Mouse (Mus musculus): ENCODE data around the gene Tctn1. TPM values are rescaled to one million over a fixed set of nuclear protein-coding genes. Genes with fewer than 3 reads are reported as not detected.

Tctn1 gene
- total RNA-seq, 2 experiments from 2014 or later: 15.2 TPM

DNA sequence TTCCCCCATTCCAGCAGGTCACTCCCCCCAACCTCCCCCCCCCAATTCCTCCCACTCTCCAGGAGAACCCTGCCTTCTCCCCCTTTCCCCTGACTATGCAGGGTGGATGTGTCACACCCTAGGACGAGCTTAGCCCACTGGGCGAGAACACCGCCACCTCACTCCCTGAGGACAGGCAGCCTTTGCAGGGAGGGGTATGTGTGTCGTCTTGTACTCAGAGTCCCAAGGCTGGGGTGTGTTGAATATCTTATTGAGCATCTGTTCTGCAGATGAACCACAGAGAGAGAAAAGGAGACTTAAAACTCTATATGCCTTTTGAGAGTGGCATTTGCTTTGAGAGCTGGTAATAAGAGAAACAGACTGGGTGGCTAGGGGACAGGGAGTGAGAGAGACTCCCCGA, 27.1 kb downstream of the Tctn1 start:
- DNase-seq (ENCODE audit: low spot score in 2 of 2): peak in 1 of 2 experiments; percentile 57
- Histone ChIP-seq H3K4me3 (no peak overlapping the region), H3K27ac (peak overlapping the region; percentile 73)
- no peak for TF ChIP-seq CTCF (conservative IDR thresholded peaks at IDR 0.05)

DNA sequence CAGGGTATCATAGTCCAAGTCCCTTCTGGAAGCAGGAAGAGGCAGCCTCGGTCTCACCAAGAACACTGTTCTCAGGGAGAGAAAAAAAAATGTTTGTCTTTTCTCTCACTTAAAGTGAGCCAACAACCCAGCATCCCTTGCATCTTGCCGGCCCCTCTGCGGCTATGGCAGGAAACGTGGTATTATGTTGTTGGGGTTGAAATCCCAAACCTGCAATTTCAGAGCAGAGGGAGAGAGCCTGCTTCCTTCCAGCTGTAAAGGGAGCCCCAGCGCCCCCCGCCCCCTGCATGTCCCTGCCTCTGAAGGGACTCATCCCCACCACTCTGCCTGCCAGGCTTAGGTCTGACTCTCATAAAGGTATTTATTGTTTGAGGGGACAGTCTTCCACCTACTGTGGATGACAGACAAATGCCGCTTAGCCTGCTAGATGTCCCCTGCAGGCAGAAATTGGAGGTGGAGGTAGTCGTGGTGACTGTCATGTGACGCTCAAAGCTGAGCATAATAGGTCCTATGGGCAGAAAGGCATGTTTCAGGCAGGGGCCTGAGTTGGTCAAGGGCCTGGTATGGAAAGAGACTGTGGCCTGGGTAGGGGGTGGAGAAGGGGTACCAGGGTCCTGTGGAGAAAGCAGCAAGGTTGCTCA, 28.9 kb downstream of the Tctn1 start:
- no peak overlapping the region for H3K4me3 ChIP-seq
- TF ChIP-seq CTCF (conservative IDR thresholded peaks at IDR 0.05): peak; percentile 41
- no peak for DNase-seq (ENCODE audit: low spot score in 2 of 2)

DNA sequence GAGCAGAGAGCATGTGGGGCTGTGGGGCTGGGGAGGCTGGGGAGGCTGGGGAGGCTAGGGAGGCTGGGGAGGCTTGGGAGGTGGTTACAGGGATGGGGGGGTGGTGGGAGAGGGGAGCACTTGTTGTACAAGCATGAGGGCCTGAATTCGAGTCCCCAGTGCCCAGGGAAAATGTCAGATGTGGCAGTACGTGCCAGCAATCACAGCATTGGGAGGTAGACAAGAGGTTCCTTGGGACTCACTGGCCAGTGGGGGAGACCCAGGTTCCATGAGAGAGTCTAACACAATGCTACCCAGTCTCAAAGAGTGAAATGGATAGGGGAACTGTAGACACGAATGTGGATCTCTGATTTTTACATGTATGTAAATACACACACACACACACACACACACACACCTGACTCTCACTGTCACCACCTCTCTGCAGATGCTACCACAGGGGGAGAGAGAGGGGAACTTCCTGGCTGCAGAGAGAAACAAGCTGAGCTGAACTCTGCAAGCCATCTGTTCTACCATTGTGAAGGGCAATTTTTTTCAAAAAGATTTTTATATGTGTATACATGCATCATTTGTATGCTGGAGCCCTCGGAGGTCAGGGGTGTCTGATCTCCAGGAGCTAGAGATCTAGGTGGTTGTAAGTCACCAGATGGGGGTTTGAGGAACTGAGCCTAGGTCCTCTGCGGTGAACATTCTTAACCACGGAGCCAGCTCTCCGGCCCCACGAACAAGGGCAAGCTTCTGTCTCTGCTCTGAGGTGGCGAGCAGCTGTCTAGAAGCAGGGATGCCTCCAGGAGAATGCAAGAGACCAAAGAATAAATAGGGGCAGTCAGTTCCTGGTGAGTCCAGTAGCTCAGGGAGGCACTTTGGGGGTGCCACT, 29.7 kb downstream of the Tctn1 start:
- no peak overlapping the region for H3K4me3 ChIP-seq
- DNase-seq (ENCODE audit: low spot score in 2 of 2): no peak
- peak overlapping the region; percentile 80 for H3K27ac ChIP-seq
- TF ChIP-seq CTCF (conservative IDR thresholded peaks at IDR 0.05): no peak

More for the DNA sequence above, 28.9 kb downstream of the Tctn1 start:
- H3K27ac ChIP-seq: peak overlapping the region; percentile 80

DNA sequence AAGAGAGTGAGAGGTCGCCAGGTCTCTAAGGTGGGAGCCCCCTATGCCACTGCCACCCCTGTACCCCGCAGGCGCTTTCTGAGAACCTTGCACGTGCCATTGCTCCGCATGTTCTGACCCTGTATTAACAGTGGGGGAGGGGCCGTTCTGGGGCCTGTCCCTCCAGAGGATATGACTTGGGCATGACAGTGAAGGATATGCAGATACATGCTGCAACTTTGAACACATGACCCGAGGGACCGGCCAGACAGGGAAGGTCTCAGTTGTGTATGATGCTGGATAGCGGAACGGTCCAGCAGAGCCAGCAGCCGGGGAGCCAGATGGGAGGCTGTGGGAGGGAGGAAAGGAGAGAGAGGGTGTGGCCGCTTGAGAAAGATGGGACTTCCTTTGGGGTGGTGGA, 30.6 kb downstream of the Tctn1 start:
- no peak overlapping the region for H3K27ac ChIP-seq
- DNase-seq (ENCODE audit: low spot score in 2 of 2): no peak
- TF ChIP-seq CTCF (conservative IDR thresholded peaks at IDR 0.05): no peak
- no peak overlapping the region for H3K4me3 ChIP-seq

DNA sequence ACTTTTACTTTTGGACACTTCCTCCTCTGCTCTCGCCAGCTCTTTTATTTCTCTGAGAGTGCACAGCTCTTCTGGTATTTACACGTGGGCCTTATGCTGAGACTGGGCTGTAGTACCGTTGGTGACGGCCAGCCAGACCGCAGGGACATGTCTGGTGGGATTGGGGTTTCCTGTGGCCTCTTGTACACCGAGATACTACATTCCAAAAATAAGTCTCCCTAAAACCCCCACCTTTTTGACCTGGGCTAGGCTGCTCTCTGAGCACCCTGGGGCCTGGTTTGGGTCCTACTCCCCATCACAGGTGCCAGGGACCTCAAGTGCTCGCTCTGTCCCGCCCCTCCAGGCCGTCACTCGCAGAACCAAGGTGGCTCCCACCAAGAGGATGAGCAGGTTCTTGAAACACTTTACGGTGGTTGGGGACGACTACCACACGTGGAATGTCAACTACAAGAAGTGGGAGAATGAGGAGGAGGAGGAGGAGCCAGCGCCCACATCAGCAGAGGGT, 31.1 kb downstream of the Tctn1 start:
- TF ChIP-seq CTCF (conservative IDR thresholded peaks at IDR 0.05): no peak
- DNase-seq (ENCODE audit: low spot score in 2 of 2): no peak
- Histone ChIP-seq H3K27ac (no peak overlapping the region), H3K4me3 (no peak overlapping the region)

DNA sequence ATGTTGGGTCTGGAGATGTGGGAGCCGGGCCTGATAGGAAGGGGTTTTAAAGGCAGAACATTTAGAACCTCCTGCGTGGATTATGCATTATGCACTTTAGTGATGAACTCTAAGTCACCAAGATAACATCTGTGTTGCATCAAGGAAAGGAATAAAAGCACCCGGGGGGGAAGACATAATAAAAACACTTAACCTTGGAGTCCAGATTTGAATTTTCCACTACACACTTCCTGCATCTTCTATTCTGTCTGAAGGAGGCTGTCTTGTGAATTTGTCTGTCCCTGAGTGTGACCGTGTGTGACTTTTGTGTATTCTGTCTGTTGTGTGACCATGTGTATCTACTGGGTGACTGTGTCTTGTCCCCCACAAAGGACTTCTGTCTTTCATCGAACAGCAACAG, 32.3 kb downstream of the Tctn1 start:
- no peak for TF ChIP-seq CTCF (conservative IDR thresholded peaks at IDR 0.05)
- no peak overlapping the region for H3K4me3 ChIP-seq
- H3K27ac ChIP-seq: no peak overlapping the region
- no peak for DNase-seq (ENCODE audit: low spot score in 2 of 2)

DNA sequence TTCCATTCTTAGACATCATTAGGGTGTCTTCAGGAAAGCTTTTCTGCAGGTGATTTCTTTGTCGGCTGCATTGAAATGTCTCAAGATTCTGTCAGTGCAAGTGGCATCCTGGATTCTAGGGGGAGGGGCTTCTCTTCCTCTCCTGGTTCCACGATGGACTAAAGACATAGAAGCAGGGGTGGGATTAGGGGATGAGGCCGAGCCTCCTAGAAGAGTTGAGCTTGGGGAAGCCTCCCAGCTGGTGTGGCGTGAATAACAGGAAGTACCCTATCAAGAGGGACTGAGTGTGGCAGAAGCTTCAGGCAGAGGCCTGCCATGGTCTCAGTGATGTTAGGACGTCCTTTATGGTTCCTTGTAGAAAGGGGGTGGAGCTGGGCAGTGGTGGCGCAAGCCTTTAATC, 32.8 kb downstream of the Tctn1 start:
- Histone ChIP-seq H3K4me3 (no peak overlapping the region), H3K27ac (no peak overlapping the region)
- no peak for TF ChIP-seq CTCF (conservative IDR thresholded peaks at IDR 0.05)
- no peak for DNase-seq (ENCODE audit: low spot score in 2 of 2)

DNA sequence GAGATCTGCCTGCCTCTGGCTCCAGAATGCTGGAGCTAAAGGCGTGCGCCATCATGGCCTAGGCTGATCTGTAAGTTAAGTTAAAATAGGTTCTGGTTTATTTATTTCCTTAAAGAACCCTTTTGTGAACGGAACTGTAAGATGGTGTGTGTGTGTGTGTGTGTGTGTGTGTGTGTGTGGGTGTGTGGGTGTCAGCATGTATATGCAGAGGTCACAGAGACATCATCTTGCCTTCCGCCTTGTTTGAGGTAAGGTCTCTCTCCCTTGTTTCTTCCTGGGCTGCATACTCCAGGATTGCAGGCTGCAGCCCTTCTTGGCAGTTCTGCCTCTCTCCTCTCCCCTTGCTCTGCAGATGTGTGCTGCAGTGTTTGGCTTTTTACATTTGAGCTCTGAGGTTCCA, 33.4 kb downstream of the Tctn1 start:
- H3K27ac ChIP-seq: no peak overlapping the region
- DNase-seq (ENCODE audit: low spot score in 2 of 2): no peak
- H3K4me3 ChIP-seq: no peak overlapping the region
- TF ChIP-seq CTCF (conservative IDR thresholded peaks at IDR 0.05): no peak

DNA sequence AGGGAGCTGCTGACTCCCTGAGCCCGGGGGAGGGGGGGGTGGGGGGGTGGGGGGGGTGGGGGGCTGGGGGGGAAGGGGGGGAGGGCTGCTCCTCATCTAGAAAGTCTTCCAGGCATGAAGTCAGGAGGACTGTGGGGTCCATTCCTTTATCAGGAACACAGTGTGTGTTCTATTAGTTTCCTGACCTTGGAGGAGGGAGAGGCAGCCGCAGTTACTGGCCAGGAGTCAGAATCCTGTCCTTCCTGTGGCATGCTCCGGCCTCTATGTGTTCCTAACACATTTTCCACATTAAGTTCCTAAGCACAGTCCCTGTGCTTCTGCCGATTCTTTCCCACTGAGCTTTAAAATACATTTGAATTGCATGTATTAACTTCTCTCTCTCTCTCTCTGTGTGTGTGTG, 35.5 kb downstream of the Tctn1 start:
- DNase-seq (ENCODE audit: low spot score in 2 of 2): no peak
- no peak for TF ChIP-seq CTCF (conservative IDR thresholded peaks at IDR 0.05)
- H3K27ac ChIP-seq: no peak overlapping the region

DNA sequence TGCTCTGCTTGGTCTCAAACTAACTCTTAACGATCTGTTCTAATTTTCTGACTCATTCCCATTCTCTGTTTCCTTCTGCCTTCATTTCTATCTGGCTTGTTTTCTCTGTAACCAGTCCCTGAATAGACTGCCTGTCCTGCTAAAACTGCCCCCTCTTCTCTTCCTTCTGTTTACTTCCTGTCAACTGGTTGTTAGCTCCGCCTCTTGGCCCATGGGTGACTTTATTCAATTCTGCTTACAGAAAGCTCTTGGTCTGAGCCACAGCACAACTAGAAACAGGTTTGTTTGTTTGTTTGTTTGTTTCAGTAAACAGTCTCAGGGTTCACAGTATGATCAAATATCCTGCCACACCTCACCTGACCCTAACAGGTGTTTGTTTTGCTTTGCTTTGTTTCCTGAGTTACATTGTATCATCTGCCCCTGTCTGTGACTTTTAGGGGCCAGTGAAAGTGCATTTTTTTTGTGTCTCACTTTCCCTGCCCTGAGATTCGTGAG, 35.9 kb downstream of the Tctn1 start:
- H3K27ac ChIP-seq: no peak overlapping the region
- DNase-seq (ENCODE audit: low spot score in 2 of 2): no peak
- no peak overlapping the region for H3K4me3 ChIP-seq
- TF ChIP-seq CTCF (conservative IDR thresholded peaks at IDR 0.05): no peak

More for the DNA sequence above, 35.5 kb downstream of the Tctn1 start:
- H3K4me3 ChIP-seq: no peak overlapping the region

DNA sequence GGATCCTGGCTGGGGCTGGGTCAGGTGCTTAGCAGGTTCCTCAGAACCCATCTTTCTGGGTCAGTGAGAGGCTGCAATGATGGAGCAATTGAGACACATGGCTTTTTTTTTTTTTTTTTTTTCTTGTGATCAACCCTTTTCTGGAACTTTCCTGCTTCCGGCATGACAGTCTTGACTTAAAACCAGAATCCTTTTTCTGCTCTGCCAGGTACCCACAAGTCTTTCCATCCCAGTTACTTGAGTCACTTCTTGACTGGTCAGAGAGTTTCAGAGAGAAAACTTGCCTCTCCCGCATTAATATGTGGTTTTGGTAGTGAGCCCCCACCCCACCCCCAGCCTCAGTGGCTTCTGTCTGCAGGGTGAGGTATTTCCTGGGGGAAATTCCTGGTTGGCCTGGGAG, 40.0 kb downstream of the Tctn1 start:
- H3K4me3 ChIP-seq: no peak overlapping the region
- no peak overlapping the region for H3K27ac ChIP-seq
- no peak for DNase-seq (ENCODE audit: low spot score in 2 of 2)
- TF ChIP-seq CTCF (conservative IDR thresholded peaks at IDR 0.05): no peak

DNA sequence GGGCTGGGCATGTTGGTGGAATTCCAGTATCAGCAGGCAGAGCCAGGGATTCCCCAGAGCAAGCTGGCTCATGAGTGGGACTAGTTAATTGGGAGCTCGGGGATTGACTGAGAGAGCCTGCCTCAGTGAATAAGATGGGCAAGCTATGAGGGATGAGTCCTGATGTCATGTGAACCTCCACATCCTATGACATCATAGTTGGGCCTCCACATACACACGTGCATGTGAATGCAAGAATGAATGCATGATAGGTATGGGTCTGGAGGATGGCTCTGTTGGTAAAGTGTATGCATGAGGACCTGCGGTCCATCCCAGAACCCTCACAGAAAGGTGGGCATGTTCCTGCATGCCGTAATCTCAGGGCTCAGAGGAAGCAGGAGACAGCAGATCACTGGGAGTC, 43.2 kb downstream of the Tctn1 start:
- TF ChIP-seq CTCF (conservative IDR thresholded peaks at IDR 0.05): no peak
- Histone ChIP-seq H3K27ac (no peak overlapping the region), H3K4me3 (no peak overlapping the region)
- DNase-seq (ENCODE audit: low spot score in 2 of 2): no peak
